Mouse (Mus musculus): ENCODE measurements around the gene Gpc3. TPM values are rescaled to one million over a fixed set of nuclear protein-coding genes. Genes with fewer than 3 reads are reported as not detected.
A peak's percentile ranks its signal among the peaks of the same experiment; 100 is the strongest.
"Not testable (repeated sequence)": the region's sequence is repeated elsewhere in the genome, so short reads cannot be mapped to it uniquely, and the experiment has no call there.

The Gpc3 gene
- total RNA-seq, 2 experiments from 2014 or later: 15.4 to 24.6 TPM

- no peak for DNase-seq
- intact Hi-C loops (cut with DNase I): loop anchor here (10.0 kb wide), 1 partner anchor 220 kb away; no protein-coding TSS in a partner anchor
These were observed 308.5 kb downstream of the Gpc3 start for GRCm38 (mm10) chrX:52305226-52305625.

- intact Hi-C loops (cut with DNase I): no loop called here
- no peak for DNase-seq
These were observed 325.0 kb downstream of the Gpc3 start for GRCm38 (mm10) chrX:52288792-52289191.

- intact Hi-C loops (cut with DNase I): no loop called here
- DNase-seq: peak in 1 of 2 experiments; percentile 7
These were observed 325.8 kb downstream of the Gpc3 start for GRCm38 (mm10) chrX:52287944-52288343.

GRCm38 (mm10) chrX:52282070-52282469 is 331.7 kb downstream of the Gpc3 start:
- DNase-seq: no peak
- intact Hi-C loops (cut with DNase I): no loop called here

GRCm38 (mm10) chrX:52281103-52281900 is 332.4 kb downstream of the Gpc3 start:
- intact Hi-C loops (cut with DNase I): no loop called here
- no peak for DNase-seq

GRCm38 (mm10) chrX:52278687-52279359 is 334.9 kb downstream of the Gpc3 start:
- intact Hi-C loops (cut with DNase I): no loop called here
- DNase-seq: no peak

GRCm38 (mm10) chrX:52277599-52277998 is 336.2 kb downstream of the Gpc3 start:
- intact Hi-C loops (cut with DNase I): no loop called here
- no peak for DNase-seq

- DNase-seq: no peak
- intact Hi-C loops (cut with DNase I): no loop called here
These were observed 340.7 kb downstream of the Gpc3 start for GRCm38 (mm10) chrX:52273016-52273415.

- DNase-seq: peak; percentile 4
- intact Hi-C loops (cut with DNase I): no loop called here
These were observed 351.8 kb downstream of the Gpc3 start for GRCm38 (mm10) chrX:52261991-52262390.

GRCm38 (mm10) chrX:52261546-52261945 is 352.2 kb downstream of the Gpc3 start:
- intact Hi-C loops (cut with DNase I): no loop called here
- DNase-seq: peak; percentile 11 to 16

GRCm38 (mm10) chrX:52259771-52260170 is 354.0 kb downstream of the Gpc3 start:
- intact Hi-C loops (cut with DNase I); DNase-seq: not testable (repeated sequence)

GRCm38 (mm10) chrX:52254526-52254925 is 359.2 kb downstream of the Gpc3 start:
- intact Hi-C loops (cut with DNase I): no loop called here
- DNase-seq: no peak

GRCm38 (mm10) chrX:52245694-52246297 is 368.0 kb downstream of the Gpc3 start:
- no peak for DNase-seq
- intact Hi-C loops (cut with DNase I): no loop called here

- DNase-seq: no peak
- intact Hi-C loops (cut with DNase I): no loop called here
These were observed 376.3 kb downstream of the Gpc3 start for GRCm38 (mm10) chrX:52237470-52237869.

GRCm38 (mm10) chrX:52231984-52232383 is 381.8 kb downstream of the Gpc3 start:
- DNase-seq: no peak
- intact Hi-C loops (cut with DNase I): no loop called here

- intact Hi-C loops (cut with DNase I): no loop called here
- no peak for DNase-seq
These were observed 383.0 kb downstream of the Gpc3 start for GRCm38 (mm10) chrX:52230711-52231110.

Small RNA genes within 50 kb of the gene (microRNA-seq; reads per million reads assigned to microRNA genes)
- gene Mir6384 (ENCODE audit: borderline number of aligned reads in 2 of 2): 0 reads per million in 2 experiments
- 0 reads per million in 2 experiments for gene Mir717 (ENCODE audit: borderline number of aligned reads in 2 of 2)

Other genes with a start within 250 kb of the Gpc3 start
- gene Ccdc160, start 177.2 kb upstream of the Gpc3 start, total RNA-seq (2021): under 1 TPM; 0.27 to 0.58 TPM